Mouse (Mus musculus): Measurements from ENCODE around the gene Nwd1. TPM values are rescaled to one million over a fixed set of nuclear protein-coding genes. Genes with fewer than 3 reads are reported as not detected.
"Not testable (repeated sequence)": the region's sequence is repeated elsewhere in the genome, so short reads cannot be mapped to it uniquely, and the experiment has no call there.

Nwd1 gene
- total RNA-seq (2021): under 1 TPM; 0.14 to 0.28 TPM
- polyA plus RNA-seq (2012; rRNA removed): 0.06 and 0.13 TPM in 2 replicates
- long read RNA-seq: 0 reads

DNA sequence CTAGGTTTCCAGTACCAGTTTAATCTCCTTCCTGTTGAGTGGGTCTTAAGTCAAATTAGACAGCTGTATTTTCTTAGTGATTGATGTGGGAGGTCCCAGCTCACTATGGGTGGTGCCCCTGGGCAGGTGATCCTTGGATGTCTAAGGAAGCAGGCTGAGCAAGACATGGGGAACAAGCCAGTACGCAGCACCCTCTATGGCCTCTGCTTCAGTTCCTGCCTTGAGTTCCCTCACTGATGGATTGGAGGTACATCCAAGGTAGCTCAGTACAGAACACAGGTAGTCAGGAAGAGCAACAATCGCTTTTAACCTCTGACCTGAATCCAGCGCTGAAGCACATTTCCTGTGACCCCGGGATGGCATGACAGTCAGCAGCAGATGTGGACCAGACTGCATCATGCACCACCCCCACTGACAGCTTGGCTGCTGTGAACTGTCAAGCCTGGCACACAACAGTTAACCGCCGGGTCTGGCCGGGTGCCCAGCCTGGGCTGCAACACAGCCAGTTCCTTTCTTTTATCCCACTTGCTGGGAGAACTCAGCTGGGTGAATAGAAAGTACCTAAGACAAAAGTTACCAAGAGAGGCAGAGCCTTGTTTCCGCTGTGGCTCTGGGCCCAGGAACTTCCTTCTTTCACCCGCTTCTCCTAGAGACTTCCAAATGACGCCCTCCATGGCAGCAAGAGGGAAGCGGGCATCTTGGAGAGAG lies at the start of gene Nwd1:
TSS of gene Nwd1 (plus strand) at position 652 of the 708 bp plus-strand sequence.
- DNase-seq: peak; percentile 79

DNA sequence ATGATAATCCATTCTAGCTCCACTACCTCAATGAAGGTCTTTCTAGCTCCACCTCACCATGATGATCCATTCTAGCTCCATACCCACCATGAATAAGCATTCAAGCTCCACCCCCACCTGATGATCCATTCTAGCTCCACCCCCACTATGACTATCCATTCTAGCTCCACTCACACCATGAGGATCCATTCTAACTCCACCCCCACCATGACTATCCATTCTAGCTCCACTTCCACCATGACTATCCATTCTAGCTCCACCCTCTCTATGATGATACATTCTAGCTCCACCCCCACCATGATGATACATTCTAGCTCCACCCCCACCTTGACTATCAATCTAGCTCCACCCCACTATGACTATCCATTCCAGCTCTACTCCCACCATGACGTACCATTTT lies 3.6 kb upstream of the Nwd1 start:
- DNase-seq: no peak

DNA sequence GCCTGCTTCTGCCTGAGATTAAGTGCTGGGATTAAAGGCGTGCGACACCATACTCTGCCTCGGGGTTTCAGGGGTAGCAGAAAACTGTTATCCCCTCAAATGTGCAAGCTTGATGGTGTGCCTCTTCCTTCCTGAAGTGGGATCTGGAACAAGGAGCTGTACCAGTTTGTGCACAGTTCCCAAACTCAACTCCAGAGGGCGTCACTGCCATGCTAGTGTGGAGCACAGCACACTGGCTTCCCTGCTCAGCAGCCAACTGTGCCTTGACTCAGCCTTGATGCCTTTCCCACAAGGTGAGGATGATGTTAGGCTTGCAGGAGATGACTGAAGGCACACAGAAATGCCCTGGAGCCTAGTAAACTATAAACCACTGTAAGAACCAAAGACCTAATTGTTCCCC lies 1.9 kb upstream of the Nwd1 start:
- peak; percentile 19 for DNase-seq

DNA sequence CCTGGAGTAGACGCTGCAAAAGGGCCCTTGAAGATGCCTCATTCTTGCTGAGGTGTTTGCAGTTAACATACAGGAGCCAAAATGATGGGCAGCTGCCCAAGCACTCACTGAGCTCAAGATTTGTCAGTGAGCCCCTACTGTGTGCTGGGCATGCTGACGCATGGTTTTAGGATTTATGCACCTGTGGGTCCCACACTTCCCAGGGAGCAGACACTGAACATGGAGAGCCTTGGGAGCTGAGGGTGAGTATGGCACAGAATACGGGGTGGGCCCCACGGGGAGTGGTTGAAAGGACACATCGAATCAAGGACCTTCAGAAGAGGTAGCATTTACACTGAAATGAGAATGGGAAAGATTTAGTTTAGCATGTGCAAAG lies 245 bp downstream of the Nwd1 start:
- no peak for DNase-seq

DNA sequence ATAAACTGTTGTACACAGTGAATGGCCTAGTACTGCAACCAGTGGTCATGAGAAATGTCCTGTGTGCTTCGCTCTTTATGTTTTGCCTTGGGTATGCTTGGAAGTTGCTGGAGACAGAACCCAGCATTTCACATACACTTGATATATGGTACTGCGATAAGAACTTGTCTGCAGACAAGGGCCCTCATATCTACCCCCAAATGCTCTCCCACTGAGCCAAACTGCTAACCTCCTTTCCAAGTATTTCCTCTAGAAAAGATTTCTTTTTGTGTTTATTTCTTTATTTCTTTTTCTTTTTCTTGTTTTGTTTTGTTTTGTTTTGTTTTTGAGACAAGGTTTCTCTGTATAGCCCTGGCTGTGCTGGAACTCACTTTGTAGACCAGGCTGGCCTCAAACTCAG lies 4.2 kb downstream of the Nwd1 start:
- no peak for DNase-seq

DNA sequence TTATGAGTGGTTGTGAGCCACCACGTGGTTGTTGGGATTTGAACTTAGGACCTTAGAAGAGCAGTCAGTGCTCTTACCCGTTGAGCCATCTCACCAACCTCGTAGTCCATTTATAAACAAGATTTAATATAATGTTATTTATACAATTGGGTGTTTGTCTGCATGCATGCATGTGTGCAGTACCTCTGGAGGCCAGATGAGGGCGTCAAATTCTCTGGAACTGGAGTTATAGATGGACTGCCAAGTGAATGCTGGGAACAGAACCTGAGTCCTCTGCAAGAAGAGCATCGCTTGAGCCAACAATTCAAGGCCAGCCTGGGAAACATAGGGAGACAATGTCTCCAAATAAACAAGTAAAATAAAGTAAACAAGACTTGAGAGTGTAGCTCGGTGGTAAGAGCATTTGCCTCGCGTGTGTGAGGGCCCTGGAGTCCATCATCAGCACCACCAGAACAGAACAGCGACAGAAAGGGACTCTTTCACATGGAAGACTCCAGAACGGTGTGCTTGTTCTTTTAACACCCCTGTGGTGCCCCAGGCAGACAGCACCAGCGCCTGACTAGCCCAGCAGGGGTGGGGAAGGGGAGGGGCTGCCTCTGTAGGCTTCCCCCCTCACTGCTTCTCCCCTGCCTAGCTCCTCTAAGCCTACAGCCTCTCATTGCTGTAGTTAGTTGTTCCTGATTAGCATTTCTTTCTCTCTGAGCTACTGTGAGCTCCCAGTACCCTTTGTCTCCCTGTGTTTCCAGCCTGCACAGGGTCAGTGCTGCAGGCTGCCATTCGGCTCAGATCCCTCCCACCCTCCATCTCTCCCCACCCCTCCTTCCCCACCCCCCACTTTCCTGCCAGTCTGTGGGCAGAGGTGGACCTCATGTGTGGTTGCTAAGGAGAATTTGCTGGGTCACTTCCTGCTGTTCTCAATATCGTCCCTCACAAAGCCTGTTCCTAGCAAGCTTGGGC lies 8.3 kb downstream of the Nwd1 start:
- no peak for DNase-seq

DNA sequence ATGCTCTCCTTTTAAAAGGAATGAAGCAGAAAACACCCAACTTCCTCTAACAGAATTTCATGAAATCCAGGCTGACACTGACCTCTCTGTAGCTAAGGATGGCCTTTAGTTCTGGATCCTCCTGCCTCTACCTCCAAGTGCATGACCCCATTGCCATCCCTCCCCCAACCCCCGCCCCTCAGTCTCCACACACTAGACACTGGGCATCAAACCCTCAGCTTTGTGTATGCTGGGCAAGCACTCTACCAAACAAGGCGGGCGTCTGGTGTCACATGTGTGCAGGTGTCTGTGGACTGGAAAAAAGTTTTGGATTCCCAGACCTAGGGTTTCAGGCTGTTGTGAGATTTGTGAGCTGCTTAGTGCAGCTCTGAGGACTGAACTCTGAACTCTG lies 9.0 kb downstream of the Nwd1 start:
- DNase-seq: no peak

DNA sequence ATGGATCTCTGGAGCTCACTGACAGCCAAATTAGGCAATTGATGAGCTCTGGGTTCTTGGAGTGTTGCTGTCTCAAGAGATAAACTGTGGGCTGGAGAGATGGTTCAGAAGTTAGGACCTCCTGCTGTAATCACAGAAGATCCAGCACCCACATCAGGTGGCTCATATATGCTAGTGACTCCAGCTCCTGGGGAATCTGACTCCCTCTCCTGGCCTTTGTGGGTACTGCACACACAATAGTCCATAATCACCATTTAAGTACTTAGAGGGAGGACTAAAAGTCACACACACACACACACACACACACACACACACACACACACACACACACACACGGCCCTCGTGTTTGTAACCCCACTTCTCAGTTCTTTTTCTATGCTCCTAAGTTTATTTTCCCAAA lies 13.5 kb downstream of the Nwd1 start:
- no peak for DNase-seq

DNA sequence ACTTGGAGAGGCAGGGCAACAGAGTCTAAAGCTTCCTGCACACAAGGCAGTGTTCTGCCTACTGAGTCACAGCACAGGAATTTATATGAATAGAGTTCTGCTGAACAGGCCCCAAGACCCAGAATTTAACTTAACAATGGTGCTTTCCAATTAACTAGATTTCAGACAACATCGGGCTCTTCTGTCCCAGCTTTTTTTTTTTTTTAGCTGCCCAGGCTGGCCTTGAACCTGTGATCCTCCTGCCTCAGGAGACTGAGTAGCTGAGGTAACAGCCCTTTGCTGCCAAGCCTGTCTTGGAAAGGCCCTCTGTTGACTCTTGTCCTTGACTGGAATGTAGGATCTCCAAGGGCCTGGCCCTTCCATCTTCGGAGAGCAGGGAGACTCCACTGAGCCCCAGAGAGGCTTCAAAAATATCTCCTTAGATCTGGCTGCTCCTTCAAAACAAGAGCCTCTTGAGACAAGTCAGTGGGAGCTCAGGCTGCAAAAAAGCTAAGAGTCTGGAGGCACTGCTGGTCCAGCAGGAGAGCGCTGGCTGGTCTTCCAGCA lies 17.7 kb downstream of the Nwd1 start:
- no peak for DNase-seq

DNA sequence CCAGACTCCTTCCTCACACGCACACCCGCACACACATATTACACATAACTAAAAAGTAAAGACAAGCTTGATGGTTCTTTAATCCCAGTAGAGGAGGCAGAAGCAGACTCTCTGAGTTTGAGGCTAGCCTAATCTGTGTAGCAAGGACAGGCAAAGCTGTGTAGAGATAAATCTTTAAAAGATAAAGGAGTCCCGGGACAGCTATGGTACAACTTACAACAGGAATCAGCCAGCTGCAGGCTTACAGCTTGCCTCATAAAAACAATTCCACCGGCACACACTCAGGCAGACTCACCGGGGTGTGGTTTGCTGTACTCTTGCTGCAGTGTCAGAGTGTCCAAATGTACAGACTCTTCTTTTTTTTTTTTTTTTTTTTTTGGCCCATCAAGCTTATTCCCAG lies 18.2 kb downstream of the Nwd1 start:
- no peak for DNase-seq

DNA sequence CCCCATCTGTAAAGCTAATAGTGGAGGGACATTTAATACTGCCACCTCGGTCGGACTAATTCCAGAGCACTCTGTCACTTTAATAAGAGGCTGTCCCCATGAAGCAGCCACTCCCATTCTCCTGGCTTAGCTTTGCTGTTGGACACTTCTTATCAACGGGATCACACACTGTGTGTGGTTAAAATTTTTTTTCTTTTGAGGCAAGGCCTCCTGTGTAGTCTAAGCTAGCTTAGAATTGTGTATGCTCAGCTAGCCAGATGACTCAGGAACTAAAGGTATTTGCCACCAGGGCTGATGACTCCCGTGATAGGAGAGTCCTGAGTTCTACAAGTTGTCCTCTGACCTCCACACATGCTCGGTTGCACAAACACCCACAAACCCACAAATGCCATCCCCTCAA lies 18.9 kb downstream of the Nwd1 start:
- DNase-seq: no peak

DNA sequence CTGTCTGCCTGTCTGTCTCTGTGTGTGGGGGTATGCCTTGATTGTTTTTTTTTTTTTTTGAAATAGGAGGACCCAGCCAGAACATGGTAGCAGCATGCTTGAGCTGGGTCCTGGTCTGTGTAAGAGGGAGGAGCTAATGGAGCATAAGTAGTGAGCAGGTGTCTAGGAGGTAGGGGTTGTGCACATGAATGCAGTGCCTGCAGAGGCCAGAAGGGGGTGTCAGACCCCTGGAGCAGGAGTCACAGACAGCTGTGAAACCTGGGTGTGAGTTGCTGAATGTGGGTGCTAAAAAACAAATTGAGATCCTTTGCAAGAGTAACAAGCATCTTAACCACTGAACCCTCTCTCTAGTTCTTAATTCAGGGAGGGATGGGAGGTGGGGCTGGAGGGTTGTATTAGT lies 22.4 kb downstream of the Nwd1 start:
- DNase-seq: no peak

DNA sequence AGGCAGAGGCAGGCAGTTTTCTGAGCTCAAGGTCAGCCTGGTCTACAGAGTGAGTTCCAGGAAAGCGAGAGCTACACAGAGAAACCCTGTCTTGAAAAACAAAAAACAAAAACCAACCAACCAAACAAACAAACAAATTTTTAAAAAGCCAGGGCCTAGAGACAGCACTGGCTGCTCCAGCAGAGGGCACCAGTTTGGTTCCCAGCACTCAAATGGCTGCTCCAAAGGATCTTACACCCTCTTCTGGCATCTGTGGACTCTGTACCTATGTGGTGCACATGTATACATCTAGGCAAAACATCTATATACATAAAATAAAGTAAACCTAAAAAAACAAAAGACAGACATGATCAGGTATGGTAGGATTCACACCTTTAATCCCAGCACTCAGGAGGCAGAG lies 26.3 kb downstream of the Nwd1 start:
- DNase-seq: no peak

DNA sequence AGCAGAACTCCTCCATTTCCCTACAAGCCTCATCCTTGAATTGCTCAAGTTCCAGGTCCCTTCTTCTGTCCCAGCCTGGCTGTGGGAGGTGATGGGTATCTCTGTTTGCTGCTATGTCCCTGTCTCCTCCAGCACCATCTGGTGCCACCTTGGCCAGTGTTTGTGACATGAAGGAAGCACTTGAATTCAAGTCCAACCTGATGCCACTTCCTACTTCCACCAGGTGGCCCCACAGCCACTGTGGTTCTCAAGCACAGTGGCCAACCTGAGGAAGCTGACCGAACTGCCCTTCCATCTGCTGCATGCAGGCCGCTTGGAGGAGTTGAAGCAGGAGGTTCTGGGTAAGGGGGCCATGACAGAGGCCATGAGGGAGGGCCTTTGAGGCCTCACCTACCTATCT lies 27.7 kb downstream of the Nwd1 start:
- no peak for DNase-seq

DNA sequence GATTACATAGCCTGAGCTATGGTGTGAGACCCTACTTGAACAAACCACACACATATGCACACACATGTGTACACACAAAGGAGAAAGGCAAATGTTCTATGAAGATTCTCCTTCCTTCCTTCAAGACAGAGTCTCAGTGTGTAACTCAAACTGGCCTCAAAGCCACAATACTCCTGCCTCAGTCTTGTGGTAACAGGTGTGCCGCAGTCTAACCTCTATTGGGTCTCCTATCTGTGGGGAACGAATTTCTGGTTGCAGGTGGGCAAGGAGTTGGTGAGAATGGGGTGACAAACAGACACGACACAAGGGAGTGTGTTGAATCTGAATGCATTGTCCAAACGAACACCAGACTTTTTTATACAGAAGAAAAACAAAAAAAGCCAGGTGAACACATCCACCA lies 29.9 kb downstream of the Nwd1 start:
- no peak for DNase-seq

DNA sequence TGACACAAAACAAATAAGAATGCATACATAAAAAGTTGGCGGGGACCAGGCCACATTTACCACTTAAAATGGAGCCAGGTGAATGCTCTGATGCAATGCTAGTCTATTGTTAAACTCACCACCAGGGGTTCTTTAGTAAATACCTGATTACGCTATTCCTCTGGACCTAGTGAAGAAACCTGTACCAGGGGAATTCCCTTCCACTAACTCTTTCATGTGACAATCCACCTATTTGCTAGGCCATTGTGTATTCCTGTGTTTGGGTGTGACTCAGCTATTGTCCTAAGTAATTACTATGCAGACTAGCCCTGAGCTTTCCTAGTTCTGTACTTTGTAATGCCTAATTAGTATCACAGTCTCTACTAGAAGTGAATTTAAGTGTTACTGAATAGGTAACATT lies 30.3 kb downstream of the Nwd1 start:
- DNase-seq: not testable (repeated sequence)

DNA sequence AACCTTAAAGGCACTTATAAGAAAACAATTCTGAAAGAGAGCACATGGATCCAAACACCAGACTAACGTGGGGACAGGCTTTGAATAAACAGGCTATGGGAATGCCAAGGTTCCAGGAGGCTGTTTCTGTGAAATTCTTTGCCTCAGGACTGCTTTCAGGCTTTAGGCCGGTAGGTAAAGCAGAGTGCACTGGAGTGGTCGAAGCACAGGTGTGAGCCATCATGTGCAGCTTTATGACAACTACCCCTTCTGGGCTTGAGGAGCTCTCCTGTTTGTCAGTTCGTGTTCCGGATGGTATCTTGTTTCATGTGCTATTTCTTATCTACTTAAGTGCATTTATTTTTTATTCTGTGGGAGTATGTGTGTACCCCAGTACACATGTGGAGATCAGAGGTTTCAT lies 30.8 kb downstream of the Nwd1 start:
- DNase-seq: no peak

DNA sequence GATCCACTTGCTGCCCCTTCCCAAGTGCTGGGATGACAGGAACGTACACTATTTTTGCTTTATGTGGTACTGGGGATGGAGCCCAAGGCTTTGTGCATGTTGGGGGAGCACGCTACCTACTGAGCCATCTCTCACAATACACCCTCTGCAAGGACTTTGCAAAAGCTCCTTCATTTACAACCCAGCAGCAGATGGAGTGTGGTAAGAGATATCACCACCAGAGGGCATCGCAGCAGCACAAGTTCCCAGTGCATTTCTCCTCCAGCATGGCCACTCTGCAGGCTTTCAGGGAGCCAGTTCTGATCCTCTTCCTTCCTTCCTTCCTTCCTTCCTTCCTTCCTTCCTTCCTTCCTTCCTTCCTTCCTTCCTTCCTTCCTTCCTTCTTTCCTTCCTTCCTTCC lies 33.6 kb downstream of the Nwd1 start:
- peak; percentile 68 for DNase-seq

DNA sequence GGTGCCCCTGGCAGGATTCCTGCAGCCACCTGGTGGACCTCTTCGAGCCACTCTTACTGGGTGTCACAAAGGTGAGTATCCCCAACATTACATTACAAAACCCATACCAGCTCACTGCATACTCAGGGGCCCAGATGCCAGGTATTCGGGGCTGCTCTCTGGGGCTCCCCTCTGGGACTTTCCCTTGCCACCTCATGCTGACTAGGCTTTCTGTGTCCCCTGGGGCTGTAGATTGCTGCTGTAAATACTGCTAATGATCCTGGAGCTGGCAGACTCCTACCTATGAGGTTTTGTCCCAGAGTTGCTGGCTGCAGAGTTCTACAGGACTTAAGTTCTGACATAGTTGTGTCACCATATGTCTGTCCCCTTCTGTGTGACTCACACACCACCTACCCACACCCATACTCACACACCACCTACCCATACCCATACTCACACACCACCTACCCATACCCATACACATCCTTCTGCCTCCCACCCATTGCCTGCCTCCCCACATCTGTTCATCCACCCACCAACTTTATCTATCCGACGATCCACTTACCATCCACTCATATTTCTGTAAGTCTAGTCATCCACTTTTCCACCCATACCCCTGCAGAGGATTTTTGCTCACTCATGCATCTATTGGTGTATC lies 35.7 kb downstream of the Nwd1 start:
- DNase-seq: no peak

DNA sequence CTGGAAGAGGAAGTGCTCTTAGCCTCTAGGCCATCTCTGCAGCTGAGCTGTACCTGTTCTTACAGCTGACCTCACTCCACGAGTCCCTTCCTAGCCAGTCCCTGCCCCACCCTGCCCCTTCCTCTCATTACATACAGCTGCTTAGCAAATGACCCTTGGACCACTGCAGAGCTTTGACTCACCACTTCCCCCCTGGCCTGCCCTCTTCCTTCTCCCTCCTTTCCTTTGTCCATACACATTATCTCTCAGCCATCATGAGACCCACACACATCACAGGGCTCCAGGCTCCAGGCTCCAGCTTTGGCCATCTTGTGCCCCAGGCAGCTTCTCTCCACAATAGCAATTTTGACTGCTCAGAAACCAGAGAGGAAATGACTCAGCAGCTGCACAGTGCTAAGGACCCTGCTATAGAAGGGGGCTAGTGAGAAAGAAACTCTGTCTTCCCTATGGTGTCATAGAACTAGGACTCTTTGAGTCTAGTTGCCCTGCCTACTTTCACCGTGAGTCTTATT lies 36.6 kb downstream of the Nwd1 start:
- no peak for DNase-seq

DNA sequence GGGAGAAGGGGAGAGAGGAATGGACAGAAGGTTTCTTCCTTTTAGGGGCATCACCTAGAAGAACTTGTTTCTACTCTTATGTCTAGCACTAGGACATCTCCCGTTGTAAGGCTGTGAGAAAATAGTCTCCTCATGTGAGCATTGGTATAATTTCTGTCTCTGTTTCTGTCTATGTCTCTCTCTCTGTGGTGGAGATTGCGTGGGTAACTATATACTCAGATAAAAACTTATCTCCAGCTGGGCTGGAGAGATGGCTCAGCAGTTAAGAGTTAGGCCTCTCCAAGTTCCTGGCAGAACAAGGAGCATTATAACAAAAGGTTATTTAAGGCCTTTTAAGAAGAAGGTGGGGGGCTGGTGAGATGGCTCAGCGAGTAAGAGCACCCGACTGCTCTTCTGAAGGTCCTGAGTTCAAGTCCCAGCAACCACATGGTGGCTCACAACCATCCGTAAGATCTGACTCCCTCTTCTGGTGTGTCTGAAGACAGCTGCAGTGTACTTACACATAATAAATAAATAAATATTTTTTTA lies 37.1 kb downstream of the Nwd1 start:
- DNase-seq: not testable (repeated sequence)

DNA sequence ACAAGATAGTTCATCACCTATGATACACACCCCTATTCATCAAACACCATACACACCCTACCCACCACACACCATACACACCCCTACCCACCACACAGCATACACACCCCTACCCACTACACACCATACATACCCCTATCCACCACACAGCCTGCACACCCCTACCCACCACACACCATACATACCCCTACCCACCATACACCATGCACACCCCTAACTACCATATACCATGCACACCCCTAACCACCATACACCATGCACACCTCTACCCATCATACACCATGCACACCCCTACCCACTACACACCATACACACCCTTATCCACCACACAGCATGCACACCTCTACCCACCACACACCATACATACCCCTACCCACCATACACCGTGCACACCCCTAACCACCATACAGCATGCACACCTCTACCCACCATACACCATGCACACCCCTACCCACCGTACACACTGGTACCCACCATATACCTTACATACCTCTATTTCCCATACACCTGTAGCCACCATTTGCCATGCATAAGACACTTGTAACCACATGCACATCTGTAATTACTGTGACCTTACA lies 51.9 kb downstream of the Nwd1 start:
- DNase-seq: no peak

Data from adrenal gland, adult 2 months (tissue).